Mouse (Mus musculus) c-Kit-positive CD71-negative TER-119-negative erythroid progenitor cells, embryonic 14.5 days (primary cell): ENCODE measurements around the gene Zmynd10.
"Not testable (repeated sequence)": the region's sequence is repeated elsewhere in the genome, so short reads cannot be mapped to it uniquely, and the experiment has no call there.

Source experiments
- DNase-seq: peaks from one replicate; pipeline ENCODE4 v3.0.0-alpha.2; 2013; ENCODE audit warnings: low read depth

Zmynd10 gene

GRCm38 (mm10) chr9:107555701-107556100, 8.6 kb downstream of the Zmynd10 start:
- DNase-seq: no peak

DNA sequence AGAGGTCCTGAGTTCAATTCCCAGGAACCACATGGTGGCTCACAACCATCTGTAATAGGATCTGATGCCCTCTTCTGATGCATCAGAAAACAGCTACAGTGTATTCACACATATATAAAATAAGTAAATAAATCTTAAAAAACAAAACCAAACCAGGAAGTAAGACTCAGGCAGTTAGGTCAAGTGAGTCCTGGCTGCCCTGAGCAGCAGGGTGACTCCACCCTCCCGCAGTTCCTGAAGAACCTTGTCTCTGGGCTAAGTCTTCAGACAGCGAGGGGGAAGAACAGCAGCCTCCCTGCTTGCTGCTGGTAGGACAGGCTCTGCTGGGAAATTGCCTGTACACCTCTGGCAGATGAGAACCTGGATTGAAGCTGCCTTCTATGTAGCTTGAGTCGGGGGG, 9.2 kb downstream of the Zmynd10 start:
- DNase-seq: no peak

DNA sequence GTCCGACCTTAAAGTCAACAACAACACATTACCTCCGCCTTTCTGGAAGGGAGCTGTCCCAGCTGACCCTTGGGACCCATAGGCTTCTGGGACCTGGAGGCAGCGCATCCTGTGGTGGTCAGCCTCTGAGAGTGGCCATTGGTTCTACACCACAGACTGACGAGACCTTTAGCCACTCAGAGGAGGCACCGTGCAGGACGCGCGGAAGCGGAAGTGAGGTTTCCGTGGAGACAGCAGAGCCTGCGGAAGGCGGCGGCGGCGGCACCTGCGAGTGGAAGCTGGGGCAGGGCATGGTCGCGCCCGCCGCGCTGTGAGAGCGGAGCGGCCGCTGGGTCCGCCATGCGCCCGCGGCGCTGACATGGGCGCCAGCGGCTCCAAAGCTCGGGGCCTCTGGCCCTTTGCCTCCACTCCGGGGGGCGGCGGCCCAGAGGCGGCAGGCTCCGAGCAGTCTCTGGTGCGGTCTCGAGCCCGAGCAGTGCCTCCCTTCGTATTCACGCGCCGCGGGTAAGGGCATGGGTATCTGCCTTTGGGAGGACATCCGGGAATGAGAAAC, 16.0 kb downstream of the Zmynd10 start, which contains the start of gene Tusc2:
Gene Tusc2 (plus strand): TSS at position 227 of the 553 bp plus-strand sequence.
- DNase-seq: peak; percentile 88

DNA sequence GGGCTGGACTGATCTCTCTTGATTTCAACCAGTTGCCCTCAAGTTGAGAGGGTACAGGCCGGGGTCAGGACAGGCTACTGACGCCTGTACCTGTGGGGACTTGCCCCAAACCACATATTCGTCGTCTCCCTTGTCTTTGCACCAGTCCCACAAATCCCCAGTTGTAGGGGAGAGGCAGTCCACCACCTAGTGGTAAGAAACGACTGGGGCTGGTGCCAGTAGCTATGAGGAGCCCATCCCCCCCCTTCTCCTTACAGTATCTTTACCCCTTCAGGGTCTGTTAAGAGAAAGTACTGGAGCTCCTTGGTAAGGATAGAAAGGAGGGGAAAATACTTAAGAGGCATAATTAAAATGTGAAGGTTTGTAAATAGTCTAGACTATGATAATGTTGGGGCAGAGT, 18.5 kb downstream of the Zmynd10 start:
- DNase-seq: not testable (repeated sequence)

- DNase-seq: peak; percentile 77
Observed at GRCm38 (mm10) chr9:107566041-107566709, 19.1 kb downstream of the Zmynd10 start.

DNA sequence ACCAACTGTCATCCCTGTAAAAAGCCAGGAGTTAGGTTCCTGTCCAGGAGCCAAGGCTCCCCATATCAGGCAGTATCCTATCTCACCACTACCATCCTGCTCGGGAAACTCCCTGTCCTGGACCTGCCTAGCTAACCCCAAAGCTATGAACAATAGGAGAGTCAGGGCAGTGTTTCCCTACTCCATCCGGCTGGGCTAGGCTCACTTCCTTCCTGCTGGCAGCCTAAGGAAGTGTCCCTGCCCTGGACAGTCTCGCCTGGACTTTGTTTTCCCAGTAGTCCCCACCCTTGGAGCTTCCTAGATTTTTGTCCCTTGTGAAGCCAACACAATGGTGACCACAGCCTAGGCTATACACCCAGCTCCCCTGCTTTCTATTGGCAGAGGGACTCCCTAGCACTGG, 19.8 kb downstream of the Zmynd10 start:
- DNase-seq: no peak

DNA sequence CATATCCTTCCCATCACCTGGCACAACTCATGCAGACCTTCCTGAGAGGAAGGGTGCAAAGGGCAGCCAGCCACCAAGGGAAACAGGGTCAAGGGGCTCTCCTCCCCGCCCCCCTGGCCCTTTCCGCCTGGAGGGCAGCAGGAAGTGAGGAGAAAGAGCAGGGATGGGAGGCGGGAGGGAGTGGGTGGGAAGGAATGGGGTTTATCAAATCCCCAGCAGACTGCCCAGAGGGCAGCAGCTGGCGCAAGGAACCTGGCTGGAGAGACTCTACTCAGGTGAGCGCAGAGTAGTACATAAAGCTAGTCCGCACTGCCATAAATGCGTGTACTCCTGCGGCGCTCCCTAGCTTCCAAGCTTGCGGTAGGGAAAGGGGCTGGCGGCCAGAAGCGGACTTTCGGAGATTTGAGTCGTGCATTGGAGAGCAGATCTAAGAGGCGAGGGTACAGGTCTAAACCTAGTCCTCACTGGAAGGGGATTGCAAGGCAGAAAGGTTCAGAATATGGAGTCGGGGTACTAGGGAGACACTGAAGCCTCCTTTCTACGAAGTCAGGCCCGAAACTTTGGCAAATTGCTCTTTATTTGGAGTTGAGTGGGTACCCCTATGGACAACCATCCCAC, 20.7 kb downstream of the Zmynd10 start, which contains the start of gene Hyal2:
Gene Hyal2 (plus strand): TSS at position 244 of the 618 bp plus-strand sequence.
- no peak for DNase-seq

DNA sequence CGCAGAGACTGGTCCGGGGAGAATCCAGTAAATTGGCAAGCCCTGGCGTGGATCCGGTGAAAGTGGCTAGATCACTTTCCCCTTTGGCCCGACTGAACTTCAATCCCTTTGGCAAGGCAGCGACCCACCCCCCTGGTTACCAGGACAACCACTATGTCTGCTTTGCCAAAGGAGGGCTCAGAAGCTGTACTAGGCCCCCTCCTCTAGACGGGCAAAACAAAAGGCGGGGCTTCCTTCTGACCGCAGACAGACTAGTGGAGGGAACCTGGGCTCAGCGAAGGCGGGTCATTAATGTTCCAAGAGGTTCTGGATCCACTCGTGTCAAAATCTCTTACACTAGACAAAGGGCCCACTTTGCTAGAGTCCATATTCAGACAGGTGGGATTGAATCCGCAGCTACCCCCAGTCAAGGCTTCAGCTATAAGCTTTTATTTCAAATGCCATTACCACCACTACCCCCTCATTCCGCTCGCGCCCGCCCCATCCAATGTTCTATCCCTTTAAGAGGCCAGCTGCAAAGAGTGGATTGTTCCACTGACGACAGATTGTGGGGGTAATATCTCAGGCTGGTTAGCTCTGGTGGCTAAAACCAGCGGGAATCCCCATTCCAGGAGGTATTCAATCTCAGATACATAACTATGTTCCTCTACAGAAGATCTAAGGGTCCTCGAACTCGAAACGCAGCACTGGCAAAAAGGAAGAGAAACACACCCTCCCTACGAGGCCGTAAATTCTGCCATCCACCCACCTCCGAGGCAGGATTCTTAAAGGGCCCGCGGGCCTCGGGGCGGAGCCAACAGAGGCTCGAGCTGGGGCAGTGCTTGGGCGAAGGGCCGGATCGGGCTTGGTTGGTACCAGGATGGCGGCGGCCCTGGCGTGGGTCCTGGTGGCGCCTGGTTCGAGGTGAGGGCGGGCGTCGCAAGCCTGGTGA, 21.5 kb downstream of the Zmynd10 start:
- DNase-seq: peak; percentile 83

DNA sequence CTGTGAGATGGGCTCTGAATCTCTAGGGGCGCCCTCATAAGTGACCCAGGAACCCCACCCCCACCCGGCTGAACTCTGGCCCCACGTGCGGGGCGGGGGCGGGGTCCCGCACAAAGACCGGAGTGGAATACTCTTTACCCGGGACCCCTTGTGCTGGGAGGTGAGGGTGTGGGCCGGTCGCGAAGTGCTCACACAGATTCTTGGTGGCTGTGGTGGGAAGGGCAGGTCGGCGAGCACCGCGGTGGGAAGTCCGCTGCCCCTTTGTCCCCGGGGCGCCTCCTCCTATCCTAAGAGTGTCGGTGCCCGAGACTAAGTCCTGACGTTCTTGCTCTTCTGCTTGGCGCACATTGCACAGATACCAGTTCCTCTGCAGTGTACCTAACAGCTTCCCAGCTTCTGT, 22.2 kb downstream of the Zmynd10 start:
- DNase-seq: no peak

DNA sequence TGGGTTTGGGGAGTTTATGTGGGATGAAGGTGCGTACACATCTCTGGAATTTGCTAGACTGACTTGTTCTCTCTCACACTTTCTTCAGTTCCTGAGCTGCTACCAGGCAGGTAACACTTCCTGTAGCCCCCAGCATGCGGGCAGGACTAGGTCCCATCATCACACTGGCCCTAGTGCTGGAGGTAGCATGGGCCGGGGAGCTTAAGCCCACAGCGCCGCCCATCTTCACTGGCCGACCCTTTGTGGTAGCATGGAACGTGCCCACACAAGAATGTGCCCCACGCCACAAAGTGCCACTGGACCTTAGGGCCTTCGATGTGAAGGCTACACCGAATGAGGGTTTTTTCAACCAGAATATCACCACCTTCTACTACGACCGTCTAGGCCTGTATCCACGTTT, 22.9 kb downstream of the Zmynd10 start:
- DNase-seq: no peak

GRCm38 (mm10) chr9:107570845-107571244, 23.7 kb downstream of the Zmynd10 start:
- DNase-seq: no peak

- no peak for DNase-seq
Observed at GRCm38 (mm10) chr9:107571534-107572326, 24.6 kb downstream of the Zmynd10 start.

GRCm38 (mm10) chr9:107572327-107572662, 25.2 kb downstream of the Zmynd10 start:
- no peak for DNase-seq

GRCm38 (mm10) chr9:107573774-107574173, 26.7 kb downstream of the Zmynd10 start:
- DNase-seq: not testable (repeated sequence)

DNA sequence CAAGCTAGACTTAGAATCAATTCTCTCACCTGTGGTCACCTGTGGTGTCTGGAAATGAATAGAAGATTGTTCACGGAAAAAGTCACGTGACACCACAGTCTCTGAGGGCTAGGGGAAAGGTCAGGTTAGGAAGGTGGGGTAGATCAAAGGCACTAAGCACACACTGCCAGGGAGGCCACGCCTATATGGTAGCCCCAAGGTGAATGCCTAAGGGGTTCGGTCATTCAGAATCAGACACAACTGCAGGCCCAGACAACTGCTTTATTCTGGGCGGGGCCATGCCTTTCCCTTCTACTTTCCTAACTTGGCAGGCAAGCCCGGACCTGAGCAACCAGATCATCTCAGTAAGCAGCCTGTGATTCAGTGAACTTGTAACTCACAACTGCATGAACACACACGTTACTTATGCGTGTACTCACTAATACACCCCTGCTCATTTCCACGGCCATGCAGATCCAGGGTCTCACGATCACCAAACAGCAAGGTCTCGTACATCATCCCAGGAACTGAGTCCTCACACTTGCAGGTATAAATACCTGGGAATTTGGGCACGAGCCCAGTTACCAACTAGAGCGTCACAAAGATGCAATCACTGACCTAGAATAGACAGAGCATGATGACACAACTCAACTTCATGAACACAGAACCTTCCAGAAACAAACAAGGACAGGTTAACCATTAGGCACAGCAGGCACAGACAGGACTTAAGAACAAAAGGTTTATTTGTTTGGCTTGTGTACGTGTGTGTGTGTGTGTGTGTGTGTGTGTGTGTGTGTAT, 28.7 kb downstream of the Zmynd10 start:
- DNase-seq: no peak

DNA sequence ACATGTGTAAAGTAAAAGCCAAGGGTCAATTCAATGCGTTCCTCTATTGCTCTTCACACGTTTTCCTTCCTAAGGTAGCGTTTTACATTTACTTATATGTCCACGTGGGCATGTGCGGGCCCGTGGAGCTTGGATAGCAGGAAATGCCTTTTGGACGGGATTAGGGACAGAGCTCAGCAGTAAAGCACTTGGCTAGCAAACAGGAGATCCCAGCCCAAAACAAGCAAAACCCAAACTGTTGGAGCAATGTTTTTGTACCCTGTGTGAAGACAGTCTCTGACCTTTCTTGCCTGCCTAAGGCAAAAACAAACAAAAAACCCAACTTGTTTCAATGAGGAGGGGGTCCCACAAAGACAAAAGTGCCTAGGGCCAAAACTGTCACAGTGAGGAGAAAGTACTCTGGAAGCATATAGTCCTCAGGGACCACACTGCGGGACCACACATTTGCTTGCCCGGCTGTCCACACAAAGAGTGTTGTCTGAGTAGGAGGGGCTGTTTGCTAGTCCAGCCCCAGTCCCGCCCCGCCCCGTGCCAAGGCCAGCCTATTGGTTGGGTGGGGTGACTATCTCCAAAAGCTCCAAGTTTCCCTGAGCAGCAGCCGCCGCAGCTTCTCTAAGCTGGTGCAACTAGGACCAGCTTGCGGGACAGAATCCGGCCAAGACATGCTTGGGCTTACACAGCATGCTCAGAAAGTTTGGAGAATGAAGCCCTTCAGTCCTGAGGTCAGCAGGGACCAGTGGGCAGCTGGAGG, 29.4 kb downstream of the Zmynd10 start, which contains the start of gene Hyal1:
Gene Hyal1 (plus strand): TSS at position 571 of the 751 bp plus-strand sequence.
- DNase-seq: no peak

GRCm38 (mm10) chr9:107577871-107578270, 30.8 kb downstream of the Zmynd10 start:
- DNase-seq: no peak

DNA sequence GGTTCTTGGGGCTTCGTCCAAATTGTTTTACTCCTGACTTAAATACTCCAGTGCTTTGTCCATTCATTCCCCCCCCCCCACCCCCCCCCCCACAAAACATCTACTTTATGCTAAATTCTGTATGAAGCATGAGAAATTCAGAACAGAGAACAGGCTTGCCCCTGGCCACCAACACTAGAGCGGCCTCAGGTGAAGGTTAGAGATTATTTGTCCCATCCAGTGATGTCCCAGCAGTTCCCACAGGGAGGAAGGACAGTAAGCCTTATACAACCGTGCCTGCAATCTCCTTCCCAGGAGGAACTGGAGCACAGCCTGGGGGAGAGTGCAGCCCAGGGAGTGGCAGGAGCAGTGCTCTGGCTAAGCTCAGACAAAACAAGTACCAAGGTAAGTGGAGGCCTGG, 31.5 kb downstream of the Zmynd10 start, which contains the start of gene Naa80:
Gene Naa80 (plus strand): TSS at position 301 of the 400 bp plus-strand sequence.
- no peak for DNase-seq

DNA sequence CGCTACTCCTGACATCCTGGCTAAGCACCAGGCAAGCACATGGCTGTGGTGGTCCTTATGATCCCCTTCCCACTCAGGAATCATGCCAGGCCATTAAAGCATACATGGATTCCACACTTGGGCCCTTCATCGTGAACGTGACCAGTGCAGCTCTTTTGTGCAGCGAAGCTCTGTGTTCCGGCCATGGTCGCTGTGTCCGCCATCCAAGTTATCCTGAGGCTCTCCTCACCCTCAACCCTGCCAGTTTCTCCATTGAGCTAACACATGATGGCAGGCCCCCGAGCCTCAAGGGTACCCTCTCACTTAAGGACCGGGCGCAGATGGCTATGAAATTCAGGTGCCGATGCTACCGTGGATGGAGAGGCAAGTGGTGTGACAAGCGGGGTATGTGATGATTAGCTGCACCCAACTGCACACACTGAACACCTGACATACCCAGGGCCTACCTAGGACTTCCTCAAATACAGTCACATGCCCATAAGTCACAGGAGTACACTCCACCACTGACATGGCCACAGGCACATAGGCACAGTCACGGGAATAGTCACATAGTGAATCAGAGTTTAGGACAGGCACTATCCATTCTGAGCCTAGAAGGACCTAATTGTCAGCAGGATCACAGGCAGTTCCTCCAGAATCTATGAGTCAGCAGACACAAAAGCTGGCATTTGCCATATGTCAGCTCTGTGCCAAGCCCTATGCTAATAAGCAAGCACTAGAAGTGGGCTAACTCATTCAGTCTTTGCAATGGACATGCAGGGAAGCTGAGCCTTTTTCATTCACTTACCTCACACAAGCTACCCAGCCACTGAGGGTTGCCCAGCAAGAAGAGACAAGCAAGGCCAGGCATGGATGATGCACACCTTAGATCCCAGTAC, 32.2 kb downstream of the Zmynd10 start:
- DNase-seq: no peak
